Mouse (Mus musculus): ENCODE measurements around the gene Fars2. TPM values are rescaled to one million over a fixed set of nuclear protein-coding genes. Genes with fewer than 3 reads are reported as not detected.

The Fars2 gene
- polyA plus RNA-seq, 1 experiment from 2014 or later = 33.0 TPM

DNA sequence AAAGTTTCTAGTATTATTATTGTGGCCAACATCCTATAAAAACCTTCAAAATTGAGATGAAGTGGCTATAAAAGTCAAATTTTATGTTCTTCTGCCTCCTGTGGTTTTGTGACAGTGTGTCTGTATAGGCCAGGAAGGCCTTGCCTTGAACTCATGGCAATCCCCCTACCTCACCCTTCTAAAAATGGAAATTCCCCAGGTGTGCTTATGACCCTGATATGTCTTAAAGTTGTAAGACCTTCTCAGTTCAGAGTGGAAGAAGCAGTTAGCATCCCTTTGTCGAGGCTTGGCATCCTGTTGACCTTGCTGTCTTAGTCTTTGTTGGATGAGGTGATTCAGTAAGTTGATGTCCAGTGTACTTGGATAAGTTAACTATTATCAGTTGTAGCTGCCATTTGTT, 82.1 kb downstream of the Fars2 start:
- Histone ChIP-seq H3K9ac (replicated peaks; ENCODE audit: low read length) (no peak overlapping the region), H3K36me3 (ENCODE audit: control insufficient read depth, insufficient read depth, low read length) (no peaks in the 10 kb centered on the region), H3K4me1 (ENCODE audit: control insufficient read depth, insufficient read depth, low read length) (0 out of 2 replicates have a peak, but pooled peaks cover 4% of the 10 kb centered on the region), H3K27me3 (ENCODE audit: control insufficient read depth, insufficient read depth, low read length) (no peaks in the 10 kb centered on the region), H3K9me3 (ENCODE audit: control insufficient read depth, low read length) (no peaks in the 10 kb centered on the region), H3K4me2 (ENCODE audit: low read length) (no peak overlapping the region), H3K4me3 (replicated peaks; ENCODE audit: low read depth, low read length) (no peak overlapping the region), H3K27ac (replicated peaks; ENCODE audit: low read depth, low read length) (no peak overlapping the region)
- DNase-seq (no peak), ATAC-seq (ENCODE audit: low FRiP score, low TSS enrichment) (no peak)
- 96% methylated on average over 1 of the region's 1 CpGs for WGBS

DNA sequence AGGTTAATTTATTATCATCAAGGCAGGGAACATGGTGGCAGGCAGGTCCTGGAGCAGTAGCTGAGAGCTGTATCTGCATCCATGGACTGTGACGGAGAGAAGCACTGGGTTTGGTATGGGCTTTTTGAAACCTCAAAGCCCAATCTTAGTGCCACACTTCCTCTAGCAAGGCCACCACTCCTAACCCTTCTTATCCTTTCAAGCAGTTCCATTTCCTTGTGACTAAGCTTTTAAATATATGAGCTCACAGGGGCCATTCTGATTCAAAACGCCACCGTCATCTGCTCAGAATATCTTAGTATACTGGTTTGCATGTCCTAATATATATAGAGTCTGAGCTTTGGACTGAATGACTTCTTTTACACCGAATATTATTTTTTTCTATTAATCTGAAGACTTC, 83.2 kb downstream of the Fars2 start:
- no peak overlapping the region for H3K27ac ChIP-seq (replicated peaks; ENCODE audit: low read depth, low read length)
- 91% methylated on average over 4 of the region's 4 CpGs for WGBS
- no peak overlapping the region for H3K4me2 ChIP-seq (ENCODE audit: low read length)
- H3K27me3 ChIP-seq (ENCODE audit: control insufficient read depth, insufficient read depth, low read length) = no peaks in the 10 kb centered on the region
- no peak overlapping the region for H3K4me3 ChIP-seq (replicated peaks; ENCODE audit: low read depth, low read length)
- ATAC-seq (ENCODE audit: low FRiP score, low TSS enrichment) (no peak), DNase-seq (no peak)
- H3K36me3 ChIP-seq (ENCODE audit: control insufficient read depth, insufficient read depth, low read length) = no peaks in the 10 kb centered on the region
- no peaks in the 10 kb centered on the region for H3K9me3 ChIP-seq (ENCODE audit: control insufficient read depth, low read length)
- no peak overlapping the region for H3K9ac ChIP-seq (replicated peaks; ENCODE audit: low read length)
- H3K4me1 ChIP-seq (ENCODE audit: control insufficient read depth, insufficient read depth, low read length) = 0 out of 2 replicates have a peak, but pooled peaks cover 4% of the 10 kb centered on the region

DNA sequence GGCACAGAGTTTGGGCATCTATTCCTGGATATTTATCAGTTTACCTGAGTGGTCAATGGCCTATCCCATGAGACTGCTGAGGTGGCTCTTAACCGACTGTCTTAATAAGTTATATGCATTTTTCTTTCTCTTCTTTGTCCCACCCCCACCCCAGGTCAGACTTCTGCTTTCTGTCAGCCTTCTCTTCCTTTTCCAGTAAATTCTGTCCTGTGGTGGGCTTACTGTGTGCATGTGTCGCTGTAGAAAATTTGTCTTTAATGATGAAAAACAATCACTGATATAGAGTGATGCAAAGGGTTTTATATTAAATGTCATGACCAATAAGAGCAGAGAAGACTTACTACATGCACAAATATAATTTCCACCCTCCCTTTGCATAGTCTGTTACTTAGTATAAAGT, 85.3 kb downstream of the Fars2 start:
- Histone ChIP-seq H3K4me2 (ENCODE audit: low read length) (no peak overlapping the region), H3K27ac (replicated peaks; ENCODE audit: low read depth, low read length) (no peak overlapping the region), H3K9ac (replicated peaks; ENCODE audit: low read length) (no peak overlapping the region), H3K36me3 (ENCODE audit: control insufficient read depth, insufficient read depth, low read length) (no peaks in the 10 kb centered on the region), H3K9me3 (ENCODE audit: control insufficient read depth, low read length) (no peaks in the 10 kb centered on the region), H3K4me3 (replicated peaks; ENCODE audit: low read depth, low read length) (no peak overlapping the region), H3K4me1 (ENCODE audit: control insufficient read depth, insufficient read depth, low read length) (0 out of 2 replicates have a peak, but pooled peaks cover 4% of the 10 kb centered on the region), H3K27me3 (ENCODE audit: control insufficient read depth, insufficient read depth, low read length) (no peaks in the 10 kb centered on the region)
- WGBS = 93% methylated on average over 2 of the region's 2 CpGs
- ATAC-seq (ENCODE audit: low FRiP score, low TSS enrichment) (no peak), DNase-seq (no peak)

DNA sequence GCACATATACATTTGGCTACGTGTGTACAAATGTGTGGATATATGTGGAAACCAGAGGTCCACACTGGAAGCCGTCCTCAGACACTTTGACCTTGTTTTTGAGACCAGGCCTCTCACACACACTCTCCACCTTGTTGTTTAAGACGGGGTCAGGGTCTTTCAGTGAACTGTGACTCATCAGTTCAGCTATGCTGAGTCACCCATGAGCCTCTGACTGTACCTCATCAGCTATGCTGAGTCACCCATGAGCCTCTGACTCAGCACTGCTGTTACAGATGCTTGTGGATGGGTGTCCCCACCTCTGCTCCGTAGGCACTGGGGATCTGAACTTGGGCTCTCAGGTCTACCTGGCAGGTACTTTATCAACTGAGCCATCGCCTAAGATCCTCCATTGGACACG, 85.8 kb downstream of the Fars2 start:
- ATAC-seq (ENCODE audit: low FRiP score, low TSS enrichment) = 0 out of 2 replicates have a peak, but pooled peaks have one; percentile 40
- 88% methylated on average over 6 of the region's 6 CpGs for WGBS
- H3K27ac ChIP-seq (replicated peaks; ENCODE audit: low read depth, low read length) = no peak overlapping the region

DNA sequence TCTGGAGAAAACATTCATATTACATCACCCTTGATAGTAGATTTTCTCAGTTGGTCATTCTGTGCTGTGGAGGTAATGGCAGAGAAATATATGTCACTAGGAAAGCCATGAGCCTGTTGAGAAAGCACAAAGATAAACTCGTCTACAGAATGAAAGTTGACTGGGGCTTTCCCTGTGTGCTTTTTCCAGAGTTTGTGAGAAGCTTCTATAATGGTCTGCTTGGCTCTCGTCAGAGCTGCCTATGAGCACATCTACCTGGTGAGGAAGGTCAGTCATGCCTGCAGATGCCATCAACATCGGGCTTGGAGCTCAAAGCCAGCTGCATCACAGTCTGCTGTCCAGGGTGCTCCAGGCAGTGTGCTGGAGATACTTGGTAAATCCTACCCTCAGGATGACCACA, 87.1 kb downstream of the Fars2 start:
- no peaks in the 10 kb centered on the region for H3K36me3 ChIP-seq (ENCODE audit: control insufficient read depth, insufficient read depth, low read length)
- H3K9ac ChIP-seq (replicated peaks; ENCODE audit: low read length) = no peak overlapping the region
- H3K9me3 ChIP-seq (ENCODE audit: control insufficient read depth, low read length) = no peaks in the 10 kb centered on the region
- ATAC-seq (ENCODE audit: low FRiP score, low TSS enrichment) (no peak), DNase-seq (no peak)
- 0 out of 2 replicates have a peak, but pooled peaks cover 4% of the 10 kb centered on the region for H3K4me1 ChIP-seq (ENCODE audit: control insufficient read depth, insufficient read depth, low read length)
- no peak overlapping the region for H3K4me2 ChIP-seq (ENCODE audit: low read length)
- WGBS = 86% methylated on average over 3 of the region's 3 CpGs
- no peak overlapping the region for H3K27ac ChIP-seq (replicated peaks; ENCODE audit: low read depth, low read length)
- H3K4me3 ChIP-seq (replicated peaks; ENCODE audit: low read depth, low read length) = no peak overlapping the region
- no peaks in the 10 kb centered on the region for H3K27me3 ChIP-seq (ENCODE audit: control insufficient read depth, insufficient read depth, low read length)

More for the DNA sequence above, 85.8 kb downstream of the Fars2 start:
- H3K4me3 ChIP-seq (replicated peaks; ENCODE audit: low read depth, low read length) = no peak overlapping the region
- H3K9ac ChIP-seq (replicated peaks; ENCODE audit: low read length) = no peak overlapping the region
- H3K9me3 ChIP-seq (ENCODE audit: control insufficient read depth, low read length) = no peaks in the 10 kb centered on the region
- H3K36me3 ChIP-seq (ENCODE audit: control insufficient read depth, insufficient read depth, low read length) = no peaks in the 10 kb centered on the region
- no peak for DNase-seq
- H3K4me2 ChIP-seq (ENCODE audit: low read length) = no peak overlapping the region
- H3K4me1 ChIP-seq (ENCODE audit: control insufficient read depth, insufficient read depth, low read length) = 0 out of 2 replicates have a peak, but pooled peaks cover 4% of the 10 kb centered on the region
- H3K27me3 ChIP-seq (ENCODE audit: control insufficient read depth, insufficient read depth, low read length) = no peaks in the 10 kb centered on the region

DNA sequence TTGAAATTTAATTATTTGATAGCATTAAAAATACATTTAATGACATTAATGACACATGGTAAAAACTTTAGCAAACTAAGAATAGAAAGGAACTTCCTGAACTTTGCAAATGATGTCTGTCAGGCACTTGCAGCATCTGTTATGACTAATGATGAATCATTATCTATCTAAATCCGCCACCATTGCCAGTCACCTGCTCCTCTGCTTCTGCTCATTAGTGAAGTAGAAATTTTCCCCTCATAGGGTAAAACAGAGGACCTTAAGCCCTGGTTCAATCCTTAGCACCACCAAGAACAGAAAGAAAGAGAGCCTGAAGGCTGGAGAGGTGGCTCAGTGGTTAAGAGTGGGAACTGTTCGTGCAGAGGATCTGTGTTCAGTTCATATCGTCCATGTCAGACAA, 93.8 kb downstream of the Fars2 start:
- Histone ChIP-seq H3K27ac (replicated peaks; ENCODE audit: low read depth, low read length) (no peak overlapping the region), H3K36me3 (ENCODE audit: control insufficient read depth, insufficient read depth, low read length) (no peaks in the 10 kb centered on the region), H3K27me3 (ENCODE audit: control insufficient read depth, insufficient read depth, low read length) (no peaks in the 10 kb centered on the region), H3K9ac (replicated peaks; ENCODE audit: low read length) (no peak overlapping the region), H3K4me3 (replicated peaks; ENCODE audit: low read depth, low read length) (no peak overlapping the region), H3K4me1 (ENCODE audit: control insufficient read depth, insufficient read depth, low read length) (0 out of 2 replicates have a peak, but pooled peaks cover 4% of the 10 kb centered on the region), H3K9me3 (ENCODE audit: control insufficient read depth, low read length) (no peaks in the 10 kb centered on the region), H3K4me2 (ENCODE audit: low read length) (no peak overlapping the region)
- DNase-seq (no peak), ATAC-seq (ENCODE audit: low FRiP score, low TSS enrichment) (no peak)
- WGBS = 84% methylated on average over 3 of the region's 3 CpGs

DNA sequence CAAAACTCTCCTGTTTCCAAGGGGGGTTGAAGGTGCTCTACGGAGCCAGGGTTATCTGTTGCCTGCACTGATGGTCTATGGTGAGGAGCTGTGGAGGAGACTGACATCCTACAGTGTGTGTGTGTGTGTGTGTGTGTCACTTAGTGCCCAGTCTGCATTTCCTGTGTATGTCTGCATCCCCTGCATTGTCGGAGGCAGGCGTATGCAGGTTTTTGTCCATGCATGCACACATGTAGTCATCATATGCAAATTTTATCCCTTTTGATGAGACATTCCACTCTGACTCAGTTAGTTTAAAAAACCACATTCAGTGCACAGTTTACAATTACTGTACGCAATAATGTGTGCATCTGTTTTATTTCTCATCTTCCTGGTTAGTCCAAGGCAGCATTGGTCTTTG, 96.8 kb downstream of the Fars2 start:
- Histone ChIP-seq H3K9me3 (ENCODE audit: control insufficient read depth, low read length) (no peaks in the 10 kb centered on the region), H3K4me2 (ENCODE audit: low read length) (no peak overlapping the region), H3K9ac (replicated peaks; ENCODE audit: low read length) (no peak overlapping the region), H3K4me1 (ENCODE audit: control insufficient read depth, insufficient read depth, low read length) (no peaks in the 10 kb centered on the region), H3K27me3 (ENCODE audit: control insufficient read depth, insufficient read depth, low read length) (no peaks in the 10 kb centered on the region), H3K27ac (replicated peaks; ENCODE audit: low read depth, low read length) (no peak overlapping the region), H3K4me3 (replicated peaks; ENCODE audit: low read depth, low read length) (no peak overlapping the region), H3K36me3 (ENCODE audit: control insufficient read depth, insufficient read depth, low read length) (no peaks in the 10 kb centered on the region)
- ATAC-seq (ENCODE audit: low FRiP score, low TSS enrichment) = no peak
- 94% methylated on average over 4 of the region's 4 CpGs for WGBS
- no peak for DNase-seq

DNA sequence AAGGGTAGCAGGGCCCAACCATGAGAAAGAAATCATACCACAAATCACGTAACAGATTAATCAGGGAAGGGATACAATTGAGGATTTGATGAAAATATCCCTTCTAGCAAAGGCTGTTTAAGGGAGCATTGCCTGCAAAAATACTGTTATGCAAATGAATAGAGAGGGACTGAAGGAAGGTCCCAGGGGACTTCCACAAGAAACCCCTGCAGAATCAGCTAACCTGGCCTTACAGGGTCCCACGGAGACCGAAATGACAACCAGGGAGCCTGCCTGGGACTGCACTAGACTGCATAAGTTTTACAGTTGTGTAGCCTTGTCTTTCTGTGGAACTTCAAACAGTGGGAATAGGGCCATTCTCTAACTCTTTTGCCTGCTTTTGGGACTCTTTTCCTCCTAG, 98.8 kb downstream of the Fars2 start:
- H3K9me3 ChIP-seq (ENCODE audit: control insufficient read depth, low read length) = no peaks in the 10 kb centered on the region
- H3K36me3 ChIP-seq (ENCODE audit: control insufficient read depth, insufficient read depth, low read length) = no peaks in the 10 kb centered on the region
- H3K27ac ChIP-seq (replicated peaks; ENCODE audit: low read depth, low read length) = no peak overlapping the region
- no peak overlapping the region for H3K4me2 ChIP-seq (ENCODE audit: low read length)
- ATAC-seq (ENCODE audit: low FRiP score, low TSS enrichment) = no peak
- H3K9ac ChIP-seq (replicated peaks; ENCODE audit: low read length) = no peak overlapping the region
- DNase-seq = no peak
- WGBS = 87% methylated on average over 3 of the region's 3 CpGs
- no peaks in the 10 kb centered on the region for H3K4me1 ChIP-seq (ENCODE audit: control insufficient read depth, insufficient read depth, low read length)
- no peaks in the 10 kb centered on the region for H3K27me3 ChIP-seq (ENCODE audit: control insufficient read depth, insufficient read depth, low read length)
- no peak overlapping the region for H3K4me3 ChIP-seq (replicated peaks; ENCODE audit: low read depth, low read length)

DNA sequence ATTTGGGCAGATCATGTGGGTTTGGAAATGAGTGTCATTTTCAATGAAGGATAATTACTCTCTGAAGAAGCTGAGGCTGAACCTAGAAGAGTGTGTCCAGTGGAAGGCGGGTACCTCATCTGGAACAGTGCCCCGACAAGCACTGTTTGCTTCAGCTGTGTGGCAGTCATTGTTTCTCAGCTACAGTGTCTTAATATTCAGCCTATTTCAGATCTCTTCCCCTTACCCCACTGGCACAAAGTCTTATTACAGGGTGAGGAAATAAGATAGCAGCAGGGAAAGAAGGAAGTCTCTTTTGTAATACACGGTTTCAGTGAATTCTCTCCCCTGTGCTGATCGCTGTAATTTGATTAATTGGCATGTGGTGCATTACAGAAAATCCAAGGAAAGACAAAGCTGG, 101.1 kb downstream of the Fars2 start:
- Histone ChIP-seq H3K36me3 (ENCODE audit: control insufficient read depth, insufficient read depth, low read length) (no peaks in the 10 kb centered on the region), H3K27me3 (ENCODE audit: control insufficient read depth, insufficient read depth, low read length) (no peaks in the 10 kb centered on the region), H3K4me3 (replicated peaks; ENCODE audit: low read depth, low read length) (no peak overlapping the region), H3K27ac (replicated peaks; ENCODE audit: low read depth, low read length) (0 out of 2 replicates have a peak overlapping the region, but pooled peaks have one; percentile 27), H3K4me2 (ENCODE audit: low read length) (no peak overlapping the region), H3K4me1 (ENCODE audit: control insufficient read depth, insufficient read depth, low read length) (no peaks in the 10 kb centered on the region), H3K9me3 (ENCODE audit: control insufficient read depth, low read length) (no peaks in the 10 kb centered on the region), H3K9ac (replicated peaks; ENCODE audit: low read length) (no peak overlapping the region)
- 71% methylated on average over 4 of the region's 4 CpGs for WGBS
- no peak for DNase-seq
- no peak for ATAC-seq (ENCODE audit: low FRiP score, low TSS enrichment)
